Mouse (Mus musculus) hindbrain, embryonic 15.5 days (tissue): ENCODE data around the gene Prkacb. TPM values are rescaled to one million over a fixed set of nuclear protein-coding genes. Genes with fewer than 3 reads are reported as not detected.

Experiments used
- ATAC-seq: fragments of 200-750 bp; cut with Nextera tagmentation; 2 replicates; pipeline ENCODE4 v1.8.0; 2017; ENCODE audit warnings: low read depth, moderate number of reproducible peaks, moderate TSS enrichment; ENCODE audit not compliant: low FRiP score
- H3K27ac ChIP-seq: fragments of 300-500 bp; sonication (generic); replicated peaks from 2 replicates; pipeline ENCODE4 v1.5.1; 2015; ENCODE audit warnings: mild to moderate bottlenecking, inconsistent platforms
- H3K27me3 ChIP-seq: fragments of 300-500 bp; sonication (generic); 2 replicates; pipeline ENCODE4 v1.6.1; 2015; ENCODE audit warnings: control low read depth, inconsistent platforms
- H3K36me3 ChIP-seq: fragments of 300-500 bp; sonication (generic); 2 replicates; pipeline ENCODE4 v1.6.1; 2015; ENCODE audit warnings: control low read depth, inconsistent platforms
- H3K4me1 ChIP-seq: fragments of 300-500 bp; sonication (generic); replicated peaks from 2 replicates; pipeline ENCODE4 v1.6.1; 2015; ENCODE audit warnings: control low read depth, inconsistent platforms
- H3K4me2 ChIP-seq: fragments of 300-500 bp; sonication (generic); 2 replicates; pipeline ENCODE4 v1.6.1; 2015; ENCODE audit warnings: moderate library complexity, mild to moderate bottlenecking, inconsistent platforms
- H3K4me3 ChIP-seq: fragments of 300-500 bp; sonication (generic); 2 replicates; pipeline ENCODE4 v1.5.1; 2015; ENCODE audit warnings: mild to moderate bottlenecking, inconsistent platforms
- H3K9ac ChIP-seq: fragments of 300-500 bp; sonication (generic); 2 replicates; pipeline ENCODE4 v1.6.1; 2015; ENCODE audit warnings: inconsistent platforms
- H3K9me3 ChIP-seq: fragments of 300-500 bp; sonication (generic); 2 replicates; pipeline ENCODE4 v1.6.1; 2016; ENCODE audit warnings: control low read depth, inconsistent platforms
- WGBS: fragments of 180-500 bp; shearing (Covaris S2); methylation state at CpG from one replicate; pipeline ENCODE4 v1.1.7; 2015; 5-methylcytosine and 5-hydroxymethylcytosine counted together
- polyA plus RNA-seq: library from polyadenylated mRNA; unstranded; fragments of >200 nt; fragmentation: Nextera tagmentation; extraction: Ambion mirVana; gene quantifications from 2 replicates; pipeline ENCODE4 v1.2.1, GENCODE M21; 2015

Gene Prkacb
- polyA plus RNA-seq, 1 experiment from 2014 or later: 186 TPM

DNA sequence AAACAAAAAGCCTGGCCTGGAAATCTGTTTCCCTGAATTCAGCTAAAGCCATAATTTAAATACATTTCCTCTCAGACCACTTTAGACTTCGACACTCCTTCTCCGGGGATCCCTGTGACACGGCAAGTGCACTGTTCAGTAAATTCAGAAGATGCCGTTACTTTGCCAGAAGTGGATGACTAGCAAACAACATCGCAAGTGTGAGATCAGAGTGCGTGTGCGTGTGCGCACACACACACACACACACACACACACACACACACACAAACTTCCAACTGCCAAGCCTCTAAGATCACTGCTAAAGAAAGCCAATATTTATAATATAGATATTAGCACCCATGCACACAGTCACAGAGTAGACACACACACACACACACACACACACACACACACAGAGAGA, 131.1 kb downstream of the Prkacb start:
- no peak overlapping the region for H3K27ac ChIP-seq
- WGBS: 66% methylated on average over 8 of the region's 8 CpGs

GRCm38 (mm10) chr3:146680625-146681024, 132.2 kb downstream of the Prkacb start:
- H3K4me1 ChIP-seq: peaks cover 15% of the 10 kb centered on the region
- H3K4me3 ChIP-seq: no peak overlapping the region
- no peak for ATAC-seq
- no peaks in the 10 kb centered on the region for H3K9me3 ChIP-seq
- H3K36me3 ChIP-seq: no peaks in the 10 kb centered on the region
- H3K27ac ChIP-seq: no peak overlapping the region
- H3K4me2 ChIP-seq: no peak overlapping the region
- H3K27me3 ChIP-seq: no peaks in the 10 kb centered on the region
- H3K9ac ChIP-seq: no peak overlapping the region
- 93% methylated on average over 13 of the region's 13 CpGs for WGBS

More for the DNA sequence above, 131.1 kb downstream of the Prkacb start:
- no peaks in the 10 kb centered on the region for H3K9me3 ChIP-seq
- no peak for ATAC-seq
- H3K4me2 ChIP-seq: peak overlapping the region; percentile 48
- 0 out of 2 replicates have a peak, but pooled peaks cover 5% of the 10 kb centered on the region for H3K27me3 ChIP-seq
- H3K36me3 ChIP-seq: no peaks in the 10 kb centered on the region
- H3K9ac ChIP-seq: no peak overlapping the region
- H3K4me3 ChIP-seq: peak overlapping the region; percentile 27
- H3K4me1 ChIP-seq: peaks cover 15% of the 10 kb centered on the region

GRCm38 (mm10) chr3:146679646-146680045, 133.1 kb downstream of the Prkacb start:
- ATAC-seq: no peak
- Histone ChIP-seq H3K36me3 (no peaks in the 10 kb centered on the region), H3K27me3 (no peaks in the 10 kb centered on the region), H3K4me2 (no peak overlapping the region), H3K27ac (no peak overlapping the region), H3K4me3 (no peak overlapping the region), H3K4me1 (peaks cover 7% of the 10 kb centered on the region), H3K9ac (no peak overlapping the region), H3K9me3 (no peaks in the 10 kb centered on the region)
- WGBS: 93% methylated on average over 16 of the region's 16 CpGs

Other genes with a start within 250 kb of the Prkacb start
- gene Uox, start 242.6 kb downstream of the Prkacb start, polyA plus RNA-seq: 0.14 and 0.18 TPM in 2 replicates
- gene Dnase2b, start 197.4 kb downstream of the Prkacb start, polyA plus RNA-seq: not detected in 2 replicates
- gene 4930503B20Rik, start 161.7 kb downstream of the Prkacb start, polyA plus RNA-seq: not detected in 2 replicates
- 0.30 and 0.72 TPM in 2 replicates for gene Samd13, start 127.4 kb downstream of the Prkacb start, polyA plus RNA-seq
- 8.5 and 8.7 TPM in 2 replicates for gene Ttll7, start 39.4 kb upstream of the Prkacb start, polyA plus RNA-seq